Mouse (Mus musculus) hindbrain, embryonic 13.5 days (tissue): ENCODE results near the gene Myadm. TPM values are rescaled to one million over a fixed set of nuclear protein-coding genes. Genes with fewer than 3 reads are reported as not detected.
"Not testable (repeated sequence)": the region's sequence is repeated elsewhere in the genome, so short reads cannot be mapped to it uniquely, and the experiment has no call there.

ENCODE experiments used
- ATAC-seq: fragments of 200-750 bp; cut with Nextera tagmentation; 2 replicates; pipeline ENCODE4 v1.8.0; 2017; ENCODE audit warnings: moderate TSS enrichment; ENCODE audit not compliant: low FRiP score
- H3K27ac ChIP-seq: fragments of 300-500 bp; sonication (generic); 2 replicates; pipeline ENCODE4 v1.5.1; 2015; ENCODE audit warnings: inconsistent platforms, mild to moderate bottlenecking, moderate library complexity
- H3K27me3 ChIP-seq: fragments of 300-500 bp; sonication (generic); 2 replicates; pipeline ENCODE4 v1.6.1; 2015; ENCODE audit warnings: mild to moderate bottlenecking, inconsistent platforms
- H3K36me3 ChIP-seq: fragments of 300-500 bp; sonication (generic); 2 replicates; pipeline ENCODE4 v1.6.1; 2015; ENCODE audit warnings: mild to moderate bottlenecking, inconsistent platforms
- H3K4me1 ChIP-seq: fragments of 300-500 bp; sonication (generic); replicated peaks from 2 replicates; pipeline ENCODE4 v1.6.1; 2015; ENCODE audit warnings: inconsistent platforms
- H3K4me2 ChIP-seq: fragments of 300-500 bp; sonication (generic); 2 replicates; pipeline ENCODE4 v1.6.1; 2015; ENCODE audit warnings: inconsistent platforms, mild to moderate bottlenecking, moderate library complexity
- H3K4me3 ChIP-seq: fragments of 300-500 bp; sonication (generic); 2 replicates; pipeline ENCODE4 v1.5.1; 2015; ENCODE audit warnings: mild to moderate bottlenecking, inconsistent platforms
- H3K9ac ChIP-seq: fragments of 300-500 bp; sonication (generic); 2 replicates; pipeline ENCODE4 v1.6.1; 2015; ENCODE audit warnings: mild to moderate bottlenecking, inconsistent platforms
- H3K9me3 ChIP-seq: fragments of 300-500 bp; sonication (generic); 2 replicates; pipeline ENCODE4 v1.6.1; 2016; ENCODE audit warnings: inconsistent platforms
- WGBS: fragments of 180-500 bp; shearing (Covaris S2); methylation state at CpG from one replicate; pipeline ENCODE4 v1.1.7; 2015; 5-methylcytosine and 5-hydroxymethylcytosine counted together
- polyA plus RNA-seq: library from polyadenylated mRNA; unstranded; fragments of >200 nt; fragmentation: Nextera tagmentation; extraction: Ambion mirVana; gene quantifications from 2 replicates; pipeline ENCODE4 v1.2.1, GENCODE M21; 2015

Myadm gene
- polyA plus RNA-seq, 1 experiment from 2014 or later, result 29.0 TPM

DNA sequence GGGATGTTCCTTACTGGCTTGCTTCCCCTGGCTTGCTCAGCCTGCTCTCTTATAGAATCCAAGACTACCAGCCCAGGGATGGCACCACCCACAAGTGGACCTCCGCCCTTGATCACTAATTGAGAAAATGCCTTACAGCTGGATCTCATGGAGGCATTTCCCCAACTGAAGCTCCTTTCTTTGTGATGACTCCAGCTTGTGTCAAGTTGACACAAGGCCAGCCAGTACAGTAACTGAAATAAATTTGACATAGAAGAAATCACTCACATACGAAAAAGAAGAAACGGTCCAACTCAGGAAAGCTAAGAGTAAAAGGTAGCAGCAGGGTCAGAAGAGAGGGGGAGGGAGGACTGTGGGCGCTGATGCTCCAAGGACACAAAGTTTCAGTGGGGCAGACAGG, 12.1 kb upstream of the Myadm start:
- not testable (repeated sequence) for H3K9ac ChIP-seq, H3K36me3 ChIP-seq, H3K27ac ChIP-seq, H3K9me3 ChIP-seq, H3K4me3 ChIP-seq, H3K27me3 ChIP-seq, H3K4me1 ChIP-seq, H3K4me2 ChIP-seq, ATAC-seq
- 61% methylated on average over 4 of the region's 4 CpGs for WGBS

DNA sequence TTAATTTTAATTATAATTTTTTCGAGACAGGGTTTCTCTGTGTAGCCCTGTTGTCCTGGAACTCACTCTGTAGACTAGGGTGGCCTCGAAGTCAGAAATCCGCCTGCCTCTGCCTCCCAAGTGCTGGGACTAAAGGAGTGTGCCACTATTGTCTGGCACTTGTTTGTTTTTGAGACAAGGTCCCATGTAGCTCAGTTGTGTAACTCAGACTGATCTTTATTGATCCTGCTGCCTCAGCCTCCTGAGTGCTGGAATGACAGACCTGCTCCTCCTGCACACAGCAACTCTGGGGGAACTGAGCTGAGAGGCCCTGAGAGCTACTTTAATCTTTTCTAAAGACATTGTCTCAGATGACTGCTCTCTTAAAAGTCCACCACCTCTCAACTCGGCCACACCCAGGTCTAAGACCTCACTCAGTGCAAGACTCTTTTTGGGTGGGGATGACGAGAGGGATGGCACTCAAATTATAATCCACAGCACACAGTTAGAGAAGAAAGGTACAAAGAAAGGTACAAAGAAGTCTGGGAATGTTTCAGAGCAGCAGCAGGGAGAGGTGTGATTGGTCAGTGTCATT, 8.7 kb upstream of the Myadm start:
- Histone ChIP-seq H3K9ac (no peak overlapping the region), H3K4me1 (no peaks in the 10 kb centered on the region), H3K27ac (no peak overlapping the region), H3K4me2 (no peak overlapping the region), H3K9me3 (no peaks in the 10 kb centered on the region), H3K27me3 (no peaks in the 10 kb centered on the region), H3K36me3 (no peaks in the 10 kb centered on the region), H3K4me3 (no peak overlapping the region)
- WGBS, result 76% methylated on average over 5 of the region's 5 CpGs
- ATAC-seq, result no peak

DNA sequence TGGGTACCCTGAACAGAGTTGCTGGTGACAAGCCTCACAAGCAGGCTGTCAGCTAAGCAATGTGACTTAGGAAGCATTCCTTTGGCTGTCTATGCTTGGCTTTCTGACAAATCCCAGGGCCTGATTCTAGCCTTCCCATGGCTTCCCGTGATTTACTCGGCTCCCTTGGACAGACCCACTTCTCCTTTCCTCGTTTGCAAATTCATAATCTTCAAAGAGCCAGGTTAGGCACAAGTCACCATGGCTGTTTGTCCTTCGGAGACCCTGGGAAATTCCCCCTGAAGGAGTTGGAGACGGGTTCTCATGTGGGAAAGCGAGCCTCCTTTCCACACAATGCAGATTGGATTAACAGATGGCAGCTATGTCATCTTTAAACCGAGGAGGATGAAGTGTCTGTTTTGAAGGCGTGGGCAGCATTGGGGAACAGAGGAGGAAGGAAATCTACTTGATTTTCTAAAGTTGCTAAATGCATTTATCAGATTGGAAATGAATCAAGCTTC, 8.2 kb upstream of the Myadm start:
- Histone ChIP-seq H3K4me1 (no peaks in the 10 kb centered on the region), H3K27ac (no peak overlapping the region), H3K9me3 (no peaks in the 10 kb centered on the region), H3K27me3 (no peaks in the 10 kb centered on the region), H3K4me2 (no peak overlapping the region), H3K9ac (no peak overlapping the region), H3K36me3 (no peaks in the 10 kb centered on the region), H3K4me3 (no peak overlapping the region)
- ATAC-seq, result no peak
- 61% methylated on average over 8 of the region's 8 CpGs for WGBS

DNA sequence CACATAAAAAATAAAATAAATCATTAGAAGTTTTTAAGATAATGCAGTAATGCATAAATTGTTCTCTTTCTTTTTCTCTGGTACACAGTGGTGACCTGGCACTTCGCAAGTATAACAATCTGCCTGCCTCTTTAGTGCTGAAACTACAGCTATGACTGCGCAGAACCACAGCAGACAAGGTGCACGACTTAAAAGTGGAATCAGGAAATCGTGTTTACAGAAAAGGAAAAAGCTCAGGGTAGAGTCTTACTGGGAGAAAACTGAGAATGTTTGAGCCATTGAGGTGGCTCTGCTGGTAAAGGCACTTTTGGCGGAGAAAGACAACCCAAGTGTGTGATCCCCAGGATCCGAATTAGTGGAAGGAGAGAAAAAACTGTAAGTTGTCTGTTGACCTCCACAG, 7.1 kb upstream of the Myadm start:
- ATAC-seq, result no peak
- WGBS, result 82% methylated on average over 6 of the region's 6 CpGs

DNA sequence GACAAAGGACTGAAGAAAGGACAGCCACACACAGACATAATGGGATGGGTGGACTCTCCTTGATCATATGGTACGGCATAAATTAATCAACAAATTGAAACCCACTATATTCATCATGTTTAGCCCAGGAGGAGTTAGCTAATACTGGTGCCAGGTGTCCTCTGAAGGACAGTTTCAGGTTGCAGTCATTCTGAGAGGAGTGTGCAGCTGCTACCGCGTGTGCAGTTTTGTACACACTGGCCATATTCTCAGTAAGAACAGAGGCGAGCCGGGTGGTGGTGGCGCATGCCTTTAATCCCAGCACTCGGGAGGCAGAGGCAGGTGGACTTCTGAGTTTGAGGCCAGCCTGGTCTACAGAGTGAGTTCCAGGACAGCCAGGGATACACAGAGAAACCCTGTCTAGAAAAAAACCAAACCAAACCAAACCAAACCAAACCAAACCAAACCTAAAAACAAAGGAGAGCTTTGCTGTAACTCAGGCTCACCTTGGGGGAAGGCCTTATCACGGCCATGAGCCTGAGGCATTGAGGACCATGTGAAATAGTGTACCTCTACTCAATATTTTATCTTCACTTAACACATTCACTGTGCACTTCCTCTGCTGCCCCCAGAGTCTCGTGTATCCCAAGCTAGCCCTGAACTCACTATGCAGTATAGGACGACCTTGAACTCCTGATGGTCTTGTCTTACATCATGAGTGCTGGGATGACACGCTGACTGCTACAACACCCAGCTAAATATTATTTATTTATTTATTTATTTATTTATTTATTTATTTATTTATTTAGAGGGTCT, 5.6 kb upstream of the Myadm start:
- ATAC-seq, result no peak
- no peaks in the 10 kb centered on the region for H3K27me3 ChIP-seq
- no peaks in the 10 kb centered on the region for H3K4me1 ChIP-seq
- no peak overlapping the region for H3K4me3 ChIP-seq
- H3K9me3 ChIP-seq, result no peaks in the 10 kb centered on the region
- WGBS, result 91% methylated on average over 11 of the region's 11 CpGs
- H3K9ac ChIP-seq, result no peak overlapping the region
- H3K4me2 ChIP-seq, result no peak overlapping the region
- no peak overlapping the region for H3K27ac ChIP-seq
- no peaks in the 10 kb centered on the region for H3K36me3 ChIP-seq

More for the DNA sequence above, 7.1 kb upstream of the Myadm start:
- Histone ChIP-seq H3K4me3 (no peak overlapping the region), H3K27me3 (no peaks in the 10 kb centered on the region), H3K9me3 (no peaks in the 10 kb centered on the region), H3K9ac (no peak overlapping the region), H3K27ac (no peak overlapping the region), H3K36me3 (no peaks in the 10 kb centered on the region), H3K4me2 (no peak overlapping the region), H3K4me1 (no peaks in the 10 kb centered on the region)

DNA sequence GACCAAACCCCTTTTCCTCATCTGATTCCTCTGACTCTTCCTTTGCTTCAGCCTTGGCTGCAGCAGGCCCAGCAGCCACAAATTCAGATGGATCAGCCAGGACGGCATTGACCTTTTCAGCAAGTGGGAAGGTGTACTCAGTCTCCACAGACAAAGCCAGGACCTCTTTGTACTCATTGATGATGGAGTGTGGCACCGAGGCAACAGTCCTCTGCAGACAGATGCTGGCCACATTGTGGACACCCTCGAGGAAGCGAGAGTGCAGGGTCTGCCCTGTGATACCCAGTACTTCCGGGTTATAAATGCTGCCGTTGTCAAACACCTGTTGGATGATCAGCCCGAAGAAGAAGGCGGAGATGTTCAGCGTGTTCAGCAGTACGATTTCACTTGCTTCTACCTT, 4.3 kb upstream of the Myadm start:
- Histone ChIP-seq H3K9ac (no peak overlapping the region), H3K9me3 (no peaks in the 10 kb centered on the region), H3K4me3 (no peak overlapping the region), H3K36me3 (no peaks in the 10 kb centered on the region), H3K4me2 (no peak overlapping the region), H3K27ac (no peak overlapping the region), H3K4me1 (0 out of 2 replicates have a peak, but pooled peaks cover 2% of the 10 kb centered on the region), H3K27me3 (no peaks in the 10 kb centered on the region)
- no peak for ATAC-seq
- WGBS, result 87% methylated on average over 10 of the region's 10 CpGs

DNA sequence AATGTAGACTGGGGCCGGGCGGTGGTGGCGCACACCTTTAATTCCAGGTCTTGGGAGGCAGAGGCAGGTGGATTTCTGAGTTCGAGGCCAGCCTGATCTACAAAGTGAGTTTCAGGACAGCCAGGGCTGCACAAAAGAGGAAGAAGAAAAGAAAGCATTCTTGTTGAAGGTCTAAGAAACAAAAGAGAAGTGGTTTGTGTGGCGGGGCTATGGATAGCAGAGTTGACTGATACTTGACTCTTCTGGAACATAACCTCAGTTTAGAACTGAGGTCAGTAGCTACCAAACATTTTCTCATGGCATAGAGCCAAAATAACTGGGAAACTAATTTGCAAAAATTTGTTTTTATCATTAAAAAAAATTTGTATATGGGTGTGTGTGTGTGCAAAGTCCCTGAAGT, 2.8 kb upstream of the Myadm start:
- Histone ChIP-seq H3K27me3 (no peaks in the 10 kb centered on the region), H3K4me2 (no peak overlapping the region), H3K4me3 (no peak overlapping the region), H3K27ac (no peak overlapping the region), H3K36me3 (no peaks in the 10 kb centered on the region), H3K9me3 (no peaks in the 10 kb centered on the region), H3K9ac (no peak overlapping the region), H3K4me1 (peaks cover 12% of the 10 kb centered on the region)
- no peak for ATAC-seq
- WGBS, result 89% methylated on average over 5 of the region's 5 CpGs

DNA sequence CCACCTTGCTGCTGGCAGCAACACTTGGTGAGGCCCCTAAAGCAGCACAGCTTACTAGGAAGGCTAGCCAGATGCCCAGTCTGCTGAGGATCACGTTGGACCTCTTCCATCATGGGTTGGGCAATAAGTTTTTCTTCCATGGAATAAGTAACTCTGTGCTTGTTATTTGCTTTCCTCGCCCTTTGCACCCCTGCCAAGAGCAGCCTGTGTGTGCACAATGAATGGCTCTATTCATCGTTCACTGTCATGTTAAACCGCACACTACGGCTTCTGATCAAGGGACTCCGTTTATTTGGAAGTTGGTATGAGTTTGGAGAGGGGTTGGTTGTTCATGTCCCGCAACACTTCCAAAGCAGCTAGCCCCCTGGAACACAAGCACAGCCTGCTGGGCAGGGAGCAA, 1.7 kb upstream of the Myadm start:
- H3K9me3 ChIP-seq, result no peaks in the 10 kb centered on the region
- WGBS, result 57% methylated on average over 7 of the region's 7 CpGs
- peaks cover 23% of the 10 kb centered on the region for H3K4me1 ChIP-seq
- no peak overlapping the region for H3K9ac ChIP-seq
- ATAC-seq, result no peak
- H3K4me2 ChIP-seq, result no peak overlapping the region
- no peak overlapping the region for H3K27ac ChIP-seq
- H3K36me3 ChIP-seq, result no peaks in the 10 kb centered on the region
- no peaks in the 10 kb centered on the region for H3K27me3 ChIP-seq
- no peak overlapping the region for H3K4me3 ChIP-seq

DNA sequence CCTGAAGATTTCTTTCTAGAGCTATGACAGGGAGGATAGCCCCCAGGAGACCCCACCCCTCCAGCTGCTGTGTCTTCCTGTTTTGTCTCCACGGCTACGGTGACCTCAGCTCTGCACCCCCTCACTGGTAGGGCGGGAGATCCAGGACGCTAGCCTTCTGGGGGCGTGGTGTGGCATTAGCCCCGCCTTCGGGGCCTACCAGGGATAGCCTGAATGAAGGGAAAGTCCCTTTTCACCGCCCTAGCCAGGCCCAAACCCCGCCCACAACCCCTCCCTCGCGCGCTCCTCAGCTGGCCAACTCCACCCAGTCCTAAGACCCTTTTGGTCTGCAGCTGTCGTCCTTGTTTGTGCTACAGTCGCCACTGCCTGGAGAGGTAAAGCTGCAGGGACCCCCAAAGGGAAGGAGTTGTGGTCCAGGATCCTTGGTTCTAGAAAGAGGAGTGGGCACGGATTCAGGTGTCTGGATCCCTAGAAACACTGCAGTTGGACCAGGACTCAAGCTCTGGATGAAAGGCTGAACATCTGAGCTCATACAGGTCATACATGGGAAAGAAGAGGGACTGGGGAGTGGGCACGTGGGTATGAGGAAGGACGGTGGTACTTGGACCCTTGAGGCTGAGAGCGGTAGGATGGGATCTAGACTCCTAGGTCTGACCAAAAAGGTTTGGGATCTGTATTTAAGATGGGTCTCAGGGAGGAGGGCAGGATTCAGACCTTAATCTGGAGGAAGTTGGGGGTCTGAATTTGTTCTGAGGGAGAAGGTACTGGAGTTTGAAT, 1.6 kb downstream of the Myadm start:
- Histone ChIP-seq H3K4me1 (peaks cover 35% of the 10 kb centered on the region), H3K4me3 (peak overlapping the region; percentile 62), H3K9ac (peak overlapping the region; percentile 86), H3K27me3 (no peaks in the 10 kb centered on the region), H3K36me3 (peaks cover 18% of the 10 kb centered on the region), H3K9me3 (no peaks in the 10 kb centered on the region), H3K27ac (peak overlapping the region; percentile 88), H3K4me2 (peak overlapping the region; percentile 76)
- peak; percentile 92 for ATAC-seq
- WGBS, result 2% methylated on average over 18 of the region's 18 CpGs

DNA sequence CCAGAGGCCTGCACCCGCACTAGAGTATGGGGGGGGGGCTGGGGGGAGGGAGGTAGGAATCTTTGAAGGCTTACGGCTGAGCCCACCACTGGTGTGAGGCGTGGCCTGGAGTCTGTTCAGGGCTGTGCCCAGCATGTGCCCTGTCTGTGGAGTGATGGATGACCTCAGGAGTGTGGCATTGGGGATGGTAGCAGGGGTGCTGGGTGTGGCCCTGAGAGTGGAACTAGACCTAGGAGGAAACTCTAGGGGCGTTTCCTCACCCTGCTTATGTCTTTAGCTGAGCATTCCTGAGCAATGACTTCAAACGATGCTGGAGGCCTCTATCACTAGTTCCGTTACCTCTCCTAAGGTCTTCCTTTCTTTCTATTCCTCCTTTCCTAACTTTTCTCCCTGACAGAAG, 2.3 kb downstream of the Myadm start:
- no peak overlapping the region; the same call in 1 of the 2 replicates for H3K27ac ChIP-seq
- no peaks in the 10 kb centered on the region for H3K27me3 ChIP-seq
- no peaks in the 10 kb centered on the region for H3K9me3 ChIP-seq
- peak; percentile 14 for ATAC-seq
- 23% methylated on average over 6 of the region's 6 CpGs for WGBS
- H3K4me3 ChIP-seq, result peak overlapping the region; percentile 62
- peaks cover 24% of the 10 kb centered on the region for H3K36me3 ChIP-seq
- H3K9ac ChIP-seq, result peak overlapping the region; percentile 86; the same call in 1 of the 2 replicates
- H3K4me2 ChIP-seq, result peak overlapping the region; percentile 76
- peaks cover 35% of the 10 kb centered on the region for H3K4me1 ChIP-seq

DNA sequence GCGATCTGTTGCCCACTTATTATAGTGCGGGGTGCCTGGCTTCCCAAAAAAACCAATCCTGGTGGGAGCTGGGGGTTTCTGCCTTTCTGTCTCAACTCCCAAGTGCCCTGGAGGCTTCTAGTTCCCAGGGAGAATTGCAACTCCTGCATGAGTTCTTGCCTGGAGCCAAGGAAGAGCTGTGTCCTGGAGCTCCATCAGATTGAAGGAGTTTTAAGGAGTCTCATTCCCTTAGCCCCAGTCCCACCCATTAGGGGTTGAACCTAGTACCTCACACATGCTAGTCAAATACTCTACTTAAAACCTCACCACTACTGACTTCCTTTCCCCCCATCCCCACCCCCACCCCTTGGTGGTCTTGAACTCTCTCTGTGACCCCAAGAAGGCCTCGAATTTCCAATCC, 2.9 kb downstream of the Myadm start:
- no peaks in the 10 kb centered on the region for H3K9me3 ChIP-seq
- WGBS, result 78% methylated on average over 3 of the region's 3 CpGs
- no peaks in the 10 kb centered on the region for H3K27me3 ChIP-seq
- ATAC-seq, result no peak
- H3K4me1 ChIP-seq, result peaks cover 35% of the 10 kb centered on the region
- no peak overlapping the region for H3K9ac ChIP-seq
- no peak overlapping the region for H3K27ac ChIP-seq
- H3K4me2 ChIP-seq, result peak overlapping the region; percentile 76
- H3K4me3 ChIP-seq, result no peak overlapping the region
- peaks cover 29% of the 10 kb centered on the region for H3K36me3 ChIP-seq

DNA sequence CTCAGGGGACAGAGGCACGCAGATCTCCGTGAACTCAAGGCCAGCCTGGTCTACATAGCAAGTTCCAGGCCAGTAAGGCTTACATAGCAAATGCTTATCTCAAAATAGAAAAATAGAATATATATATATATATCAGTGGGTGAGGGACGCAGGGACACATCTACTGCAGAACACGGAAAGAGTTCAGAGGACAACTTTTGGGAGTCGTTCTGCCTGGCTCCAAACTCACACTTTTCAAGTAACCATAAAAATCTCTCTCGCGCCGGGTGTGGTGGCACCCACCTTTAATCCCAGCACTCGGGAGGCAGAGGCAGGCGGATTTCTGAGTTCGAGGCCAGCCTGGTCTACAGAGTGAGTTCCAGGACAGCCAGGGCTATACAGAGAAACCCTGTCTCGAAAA, 3.4 kb downstream of the Myadm start:
- not testable (repeated sequence) for H3K9ac ChIP-seq, H3K4me3 ChIP-seq, ATAC-seq, H3K27ac ChIP-seq, H3K27me3 ChIP-seq, H3K9me3 ChIP-seq
- WGBS, result 84% methylated on average over 12 of the region's 12 CpGs
- Histone ChIP-seq H3K4me2 (peak overlapping the region; percentile 76; the same call in 1 of the 2 replicates), H3K4me1 (peaks cover 36% of the 10 kb centered on the region), H3K36me3 (peaks cover 34% of the 10 kb centered on the region)
